Mouse (Mus musculus): ENCODE measurements at regions not wholly inside any gene's neighbourhood (a gene's known extent, or its start where the extent isn't known, plus 50 kb on each side); places are given as distances from the start of the nearest gene placed in this dataset.
A peak's percentile ranks its signal among the peaks of the same experiment; 100 is the strongest.
"Not testable (repeated sequence)": the region's sequence is repeated elsewhere in the genome, so short reads cannot be mapped to it uniquely, and the experiment has no call there.

GRCm38 (mm10) chr1:150160314-150160713 lies 60.5 kb downstream of the Ptgs2 start:
- no peak overlapping the region for H3K27ac ChIP-seq

GRCm38 (mm10) chr1:150164890-150165596 lies 65.2 kb downstream of the Ptgs2 start:
- TF ChIP-seq CTCF (conservative IDR thresholded peaks at IDR 0.05): no peak
- DNase-seq (ENCODE audit: low spot score in 2 of 2): no peak
- peak overlapping the region; percentile 39 for H3K4me3 ChIP-seq
- H3K27ac ChIP-seq: no peak overlapping the region

More at GRCm38 (mm10) chr1:150160314-150160713, 60.5 kb downstream of the Ptgs2 start:
- no peak for TF ChIP-seq CTCF (conservative IDR thresholded peaks at IDR 0.05)
- no peak for DNase-seq (ENCODE audit: low spot score in 2 of 2)
- no peak overlapping the region for H3K4me3 ChIP-seq

GRCm38 (mm10) chr1:150165597-150165973 lies 65.8 kb downstream of the Ptgs2 start:
- no peak for DNase-seq (ENCODE audit: low spot score in 2 of 2)
- H3K4me3 ChIP-seq: no peak overlapping the region
- H3K27ac ChIP-seq: no peak overlapping the region
- no peak for TF ChIP-seq CTCF (conservative IDR thresholded peaks at IDR 0.05)

GRCm38 (mm10) chr1:150167172-150167571 lies 67.3 kb downstream of the Ptgs2 start:
- no peak overlapping the region for H3K27ac ChIP-seq
- no peak for DNase-seq (ENCODE audit: low spot score in 2 of 2)
- no peak overlapping the region for H3K4me3 ChIP-seq
- TF ChIP-seq CTCF (conservative IDR thresholded peaks at IDR 0.05): no peak

GRCm38 (mm10) chr1:150174204-150174603 lies 74.4 kb downstream of the Ptgs2 start:
- H3K27ac ChIP-seq: no peak overlapping the region
- H3K4me3 ChIP-seq: no peak overlapping the region
- no peak for DNase-seq (ENCODE audit: low spot score in 2 of 2)
- peak; percentile 36; the same call in 1 of the 2 replicates for TF ChIP-seq CTCF (conservative IDR thresholded peaks at IDR 0.05)

GRCm38 (mm10) chr1:150177029-150177740 lies 77.4 kb downstream of the Ptgs2 start:
- H3K4me3 ChIP-seq: no peak overlapping the region
- no peak for TF ChIP-seq CTCF (conservative IDR thresholded peaks at IDR 0.05)
- no peak for DNase-seq (ENCODE audit: low spot score in 2 of 2)
- no peak overlapping the region for H3K27ac ChIP-seq

- H3K27ac ChIP-seq: no peak overlapping the region
- peak; percentile 72 for TF ChIP-seq CTCF (conservative IDR thresholded peaks at IDR 0.05)
- H3K4me3 ChIP-seq: no peak overlapping the region
- no peak for DNase-seq (ENCODE audit: low spot score in 2 of 2)
These were observed 102.2 kb downstream of the Ptgs2 start for GRCm38 (mm10) chr1:150202022-150202421.

- TF ChIP-seq CTCF (conservative IDR thresholded peaks at IDR 0.05): no peak
- no peak overlapping the region for H3K27ac ChIP-seq
- no peak for DNase-seq (ENCODE audit: low spot score in 2 of 2)
- H3K4me3 ChIP-seq: no peak overlapping the region
These were observed 106.8 kb upstream of the Pdc start for GRCm38 (mm10) chr1:150212454-150212853.

GRCm38 (mm10) chr1:150216672-150217071 lies 102.5 kb upstream of the Pdc start:
- no peak for DNase-seq (ENCODE audit: low spot score in 2 of 2)
- no peak for TF ChIP-seq CTCF (conservative IDR thresholded peaks at IDR 0.05)
- Histone ChIP-seq H3K4me3 (no peak overlapping the region), H3K27ac (no peak overlapping the region)

- TF ChIP-seq CTCF (conservative IDR thresholded peaks at IDR 0.05): no peak
- no peak overlapping the region for H3K27ac ChIP-seq
- DNase-seq (ENCODE audit: low spot score in 2 of 2): no peak
These were observed 100.4 kb upstream of the Pdc start for GRCm38 (mm10) chr1:150218802-150219201.

GRCm38 (mm10) chr1:150225529-150225928 lies 93.7 kb upstream of the Pdc start:
- no peak for TF ChIP-seq CTCF (conservative IDR thresholded peaks at IDR 0.05)
- H3K4me3 ChIP-seq: no peak overlapping the region

More at GRCm38 (mm10) chr1:150218802-150219201, 100.4 kb upstream of the Pdc start:
- no peak overlapping the region for H3K4me3 ChIP-seq

GRCm38 (mm10) chr1:150239504-150239903 lies 79.7 kb upstream of the Pdc start:
- H3K27ac ChIP-seq; DNase-seq (ENCODE audit: low spot score in 2 of 2); H3K4me3 ChIP-seq: not testable (repeated sequence)

More at GRCm38 (mm10) chr1:150225529-150225928, 93.7 kb upstream of the Pdc start:
- H3K27ac ChIP-seq: no peak overlapping the region
- DNase-seq (ENCODE audit: low spot score in 2 of 2): no peak

- no peak overlapping the region for H3K4me3 ChIP-seq
- DNase-seq (ENCODE audit: low spot score in 2 of 2): no peak
- TF ChIP-seq CTCF (conservative IDR thresholded peaks at IDR 0.05): no peak
- no peak overlapping the region for H3K27ac ChIP-seq
These were observed 79.1 kb upstream of the Pdc start for GRCm38 (mm10) chr1:150240110-150240509.

- no peak overlapping the region for H3K27ac ChIP-seq
- no peak for TF ChIP-seq CTCF (conservative IDR thresholded peaks at IDR 0.05)
- H3K4me3 ChIP-seq: no peak overlapping the region
- DNase-seq (ENCODE audit: low spot score in 2 of 2): no peak
These were observed 78.1 kb upstream of the Pdc start for GRCm38 (mm10) chr1:150241153-150241552.

All from layer of hippocampus, adult 2 months (tissue).